In genomic region chr11:33931836-33932385, GRCm38 (mm10) we compare ENCODE assay signal across 8 mouse cellular contexts. TPM values are rescaled to one million over a fixed set of nuclear protein-coding genes. Genes with fewer than 3 reads are reported as not detected.
A peak's percentile ranks its signal among the peaks of the same experiment; 100 is the strongest.
DNase-seq lines count a peak whose midpoint lies in the region; ATAC-seq lines count a peak whose summit lies in the region.

No protein-coding gene starts in this region.

- H3K9me3 ChIP-seq in hindbrain, embryonic 11.5 days (ENCODE audit: control insufficient read depth, low read length): no peaks in the 10 kb centered on the region
- no peaks in the 10 kb centered on the region for H3K9me3 ChIP-seq in hindbrain, embryonic 13.5 days

- ATAC-seq in hindbrain, embryonic 11.5 days (ENCODE audit: low FRiP score): no peak
- ATAC-seq in hindbrain, embryonic 13.5 days (ENCODE audit: low FRiP score): no peak

- no peak overlapping the region for H3K4me3 ChIP-seq in hindbrain, embryonic 11.5 days (ENCODE audit: low read depth, low read length)
- no peak overlapping the region for H3K4me3 ChIP-seq in hindbrain, embryonic 13.5 days

- H3K36me3 ChIP-seq in hindbrain, embryonic 11.5 days (ENCODE audit: control insufficient read depth, insufficient read depth, low read length): no peaks in the 10 kb centered on the region
- no peaks in the 10 kb centered on the region for H3K36me3 ChIP-seq in hindbrain, embryonic 13.5 days

- peak; percentile 59 for DNase-seq in hindbrain, embryonic 11.5 days (ENCODE audit: low spot score)
- DNase-seq in embryo, embryonic 10.5 days (ENCODE audit: low spot score): peak; percentile 79
- peak; percentile 26 to 59 for DNase-seq in kidney, postnatal 36 days
- peak; percentile 93 for DNase-seq in naive thymus-derived CD4-positive, alpha-beta T cell, adult 2 months (ENCODE audit: low read depth)
- peak; percentile 92 for DNase-seq in thymus, postnatal 4 days
- no peak for DNase-seq in layer of hippocampus, adult 9-10 months (ENCODE audit: low spot score)
- no peak for DNase-seq in cerebellum, postnatal 10 days

- no peaks in the 10 kb centered on the region for H3K27me3 ChIP-seq in hindbrain, embryonic 11.5 days (ENCODE audit: control insufficient read depth, insufficient read depth, low read length)
- H3K27me3 ChIP-seq in hindbrain, embryonic 13.5 days: peaks cover 6% of the 10 kb centered on the region; the same call in 1 of the 2 replicates

- no peak overlapping the region for H3K4me2 ChIP-seq in hindbrain, embryonic 11.5 days (replicated peaks; ENCODE audit: low read depth, low read length)
- H3K4me2 ChIP-seq in hindbrain, embryonic 13.5 days: no peak overlapping the region

- WGBS in hindbrain, embryonic 11.5 days: 19% methylated on average over 7 of the region's 10 CpGs
- WGBS in hindbrain, embryonic 13.5 days: 15% methylated on average over 8 of the region's 10 CpGs

- no peaks in the 10 kb centered on the region for H3K4me1 ChIP-seq in hindbrain, embryonic 11.5 days (replicated peaks; ENCODE audit: control insufficient read depth, insufficient read depth, low read length)
- peaks cover 8% of the 10 kb centered on the region; the same call in 1 of the 2 replicates for H3K4me1 ChIP-seq in hindbrain, embryonic 13.5 days (replicated peaks)

- no peak overlapping the region for H3K9ac ChIP-seq in hindbrain, embryonic 11.5 days (ENCODE audit: low read depth, low read length)
- H3K9ac ChIP-seq in hindbrain, embryonic 13.5 days: no peak overlapping the region

- no peak overlapping the region for H3K27ac ChIP-seq in hindbrain, embryonic 11.5 days (ENCODE audit: low read depth, low read length)
- H3K27ac ChIP-seq in hindbrain, embryonic 13.5 days: no peak overlapping the region

RNA-seq across cellular contexts. Expression of gene Kcnmb1, which starts 30.9 kb away (rescaled TPM):
- polyA plus RNA-seq in hindbrain, embryonic 11.5 days (2014; fragmentation: Nextera tagmentation; extraction: Ambion mirVana): 0.20 and 0.22 TPM in 2 replicates
- polyA plus RNA-seq in hindbrain, embryonic 13.5 days (2015; fragmentation: Nextera tagmentation; extraction: Ambion mirVana): 0.27 and 0.52 TPM in 2 replicates

Comparison
In these comparisons a context has a peak if more than half of its experiments do, and no peak if none do; other contexts are left out.
1. DNase-seq: peak in hindbrain, embryonic 11.5 days (single experiment), embryo, embryonic 10.5 days (single experiment), kidney, postnatal 36 days (2 of 2), naive thymus-derived CD4-positive, alpha-beta T cell, adult 2 months (single experiment) and thymus, postnatal 4 days (single experiment); none in layer of hippocampus, adult 9-10 months (single experiment) and cerebellum, postnatal 10 days (0 of 2).